Mouse (Mus musculus) common myeloid progenitor, adult 5-6 weeks (primary cell): ENCODE results near the gene Gm11569. TPM values are rescaled to one million over a fixed set of nuclear protein-coding genes. Genes with fewer than 3 reads are reported as not detected.
"Not testable (repeated sequence)": the region's sequence is repeated elsewhere in the genome, so short reads cannot be mapped to it uniquely, and the experiment has no call there.

Source experiments
- ATAC-seq: replicated peaks from 2 replicates; pipeline ENCODE4 v1.8.0; 2016; ENCODE audit warnings: low read depth, mild to moderate bottlenecking, moderate TSS enrichment, inconsistent platforms; ENCODE audit not compliant: poor library complexity, severe bottlenecking
- total RNA-seq: library from RNA; stranded (forward); fragments of 200-1000, 187-1606 nt; gene quantifications from 2 replicates; pipeline ENCODE4 v1.2.3, GENCODE M21; 2017

The Gm11569 gene
- total RNA-seq = not detected in 2 replicates

DNA sequence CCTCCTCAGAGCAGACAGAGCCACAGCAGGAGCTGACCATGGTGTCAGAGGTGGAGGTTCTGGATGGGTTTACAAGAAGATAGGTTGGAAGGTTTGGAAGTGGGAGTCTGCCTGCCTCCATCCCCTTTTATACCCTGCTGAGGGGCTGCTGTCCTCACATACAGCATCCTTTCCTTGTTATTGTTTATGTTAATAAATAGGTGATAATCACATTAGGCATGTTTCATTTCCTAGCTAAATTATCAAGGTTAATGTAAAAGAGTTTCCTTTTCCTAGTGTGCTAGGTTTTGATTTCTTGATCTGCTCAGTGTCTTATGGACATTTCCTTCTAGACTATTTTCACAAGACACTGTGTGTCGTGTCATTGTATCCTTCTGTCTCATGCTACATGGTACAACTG, at the start of gene Gm11569:
Gene Gm11569 (minus strand): TSS at position 101 of the 400 bp plus-strand sequence.
- not testable (repeated sequence) for ATAC-seq

DNA sequence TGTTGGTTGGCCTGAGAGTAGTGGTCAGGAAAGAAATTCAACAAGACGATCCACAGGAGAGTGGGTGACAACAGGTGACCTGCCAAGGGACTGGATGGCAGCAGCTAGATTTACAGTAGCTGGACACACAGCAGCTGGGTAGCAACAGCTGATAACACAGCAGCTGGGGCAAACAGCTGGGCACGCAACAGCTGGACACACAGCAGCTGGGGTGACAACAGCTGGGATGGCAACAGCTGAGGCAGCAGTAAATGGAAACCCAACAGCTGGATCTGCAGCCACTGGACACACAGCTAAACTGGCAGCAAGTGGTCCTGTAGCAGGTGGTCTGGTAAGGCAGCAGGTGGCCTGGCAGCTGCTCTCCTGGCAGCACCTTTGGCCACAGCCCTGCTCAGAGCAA, 48.0 kb upstream of the Gm11569 start:
- ATAC-seq = no peak

DNA sequence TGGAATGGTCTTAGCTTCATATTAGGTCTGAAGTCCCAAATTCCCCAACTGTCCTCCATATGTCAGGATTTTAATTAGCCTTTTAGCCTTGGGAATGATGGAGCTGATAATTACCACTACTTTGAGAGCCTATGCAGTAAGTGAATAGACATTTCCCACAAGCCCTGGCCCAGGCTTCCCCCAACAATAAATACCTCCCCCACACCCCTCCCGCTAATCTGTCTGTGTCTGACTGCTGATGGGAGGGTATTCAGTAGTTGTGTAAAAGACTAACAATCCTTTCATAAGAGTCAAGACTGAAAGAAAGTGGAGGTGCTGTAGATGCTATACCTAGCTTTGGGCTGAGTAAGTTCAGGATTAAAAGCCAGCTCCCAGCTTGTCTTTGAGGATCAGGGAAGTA, 43.5 kb upstream of the Gm11569 start:
- ATAC-seq = no peak

DNA sequence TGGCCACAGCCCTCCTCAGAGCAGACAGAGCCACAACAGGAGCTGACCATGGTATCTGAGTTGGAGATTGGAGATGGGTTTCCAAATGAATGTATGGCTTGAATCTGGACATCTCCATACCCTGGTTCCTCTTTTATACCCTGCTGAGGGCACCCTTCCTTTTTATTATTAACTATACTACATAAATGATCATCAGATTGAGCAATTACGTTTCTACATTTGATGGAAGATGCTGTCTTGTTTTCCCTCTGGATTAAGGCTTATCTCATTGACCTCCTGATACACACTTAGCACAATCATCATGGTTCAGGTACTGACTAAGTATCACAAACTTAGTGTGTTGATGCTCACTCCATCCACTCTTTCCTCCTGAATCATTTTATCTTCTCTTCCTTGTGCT, 39.2 kb upstream of the Gm11569 start, which contains the start of gene 2300003K06Rik:
Gene 2300003K06Rik (minus strand): TSS at position 101 of the 400 bp plus-strand sequence.
- no peak for ATAC-seq

DNA sequence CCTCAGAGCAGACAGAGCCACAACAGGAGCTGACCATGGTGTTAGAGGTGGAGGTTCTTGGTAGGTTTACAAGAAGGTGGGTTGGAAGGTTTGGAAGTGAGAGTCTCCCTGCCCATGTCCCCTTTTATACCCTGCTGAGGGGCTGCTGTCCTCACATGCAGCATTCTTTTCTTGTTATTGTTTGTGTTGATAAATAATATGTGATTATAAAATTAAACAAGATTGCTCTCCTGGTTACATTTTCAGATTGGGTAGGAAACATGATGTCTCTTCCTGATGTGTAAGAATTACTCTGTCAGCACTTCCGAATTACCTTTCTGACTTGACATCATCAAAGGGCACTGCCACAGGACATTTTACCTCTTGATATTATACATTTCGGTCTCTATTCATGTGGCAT, 16.8 kb upstream of the Gm11569 start, which contains the start of gene Gm11564:
Gene Gm11564 (minus strand): TSS at position 101 of the 400 bp plus-strand sequence.
- not testable (repeated sequence) for ATAC-seq

DNA sequence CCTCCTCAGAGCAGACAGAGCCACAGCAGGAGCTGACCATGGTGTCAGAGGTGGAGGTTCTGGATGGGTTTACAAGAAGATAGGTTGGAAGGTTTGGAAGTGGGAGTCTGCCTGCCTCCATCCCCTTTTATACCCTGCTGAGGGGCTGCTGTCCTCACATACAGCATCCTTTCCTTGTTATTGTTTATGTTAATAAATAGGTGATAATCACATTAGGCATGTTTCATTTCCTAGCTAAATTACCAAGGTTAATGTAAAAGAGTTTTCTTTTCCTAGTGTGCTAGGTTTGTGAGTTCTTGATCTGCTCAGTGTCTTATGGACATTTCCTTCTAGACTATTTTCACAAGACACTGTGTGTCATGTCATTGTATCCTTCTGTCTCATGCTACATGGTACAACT, 11.1 kb upstream of the Gm11569 start, which contains the start of gene Krtap4-13:
Gene Krtap4-13 (minus strand): TSS at position 101 of the 400 bp plus-strand sequence.
- not testable (repeated sequence) for ATAC-seq

DNA sequence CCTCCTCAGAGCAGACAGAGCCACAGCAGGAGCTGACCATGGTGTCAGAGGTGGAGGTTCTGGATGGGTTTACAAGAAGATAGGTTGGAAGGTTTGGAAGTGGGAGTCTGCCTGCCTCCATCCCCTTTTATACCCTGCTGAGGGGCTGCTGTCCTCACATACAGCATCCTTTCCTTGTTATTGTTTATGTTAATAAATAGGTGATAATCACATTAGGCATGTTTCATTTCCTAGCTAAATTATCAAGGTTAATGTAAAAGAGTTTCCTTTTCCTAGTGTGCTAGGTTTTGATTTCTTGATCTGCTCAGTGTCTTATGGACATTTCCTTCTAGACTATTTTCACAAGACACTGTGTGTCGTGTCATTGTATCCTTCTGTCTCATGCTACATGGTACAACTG, 5.6 kb upstream of the Gm11569 start, which contains the start of gene Gm11554:
Gene Gm11554 (minus strand): TSS at position 101 of the 400 bp plus-strand sequence.
- not testable (repeated sequence) for ATAC-seq

DNA sequence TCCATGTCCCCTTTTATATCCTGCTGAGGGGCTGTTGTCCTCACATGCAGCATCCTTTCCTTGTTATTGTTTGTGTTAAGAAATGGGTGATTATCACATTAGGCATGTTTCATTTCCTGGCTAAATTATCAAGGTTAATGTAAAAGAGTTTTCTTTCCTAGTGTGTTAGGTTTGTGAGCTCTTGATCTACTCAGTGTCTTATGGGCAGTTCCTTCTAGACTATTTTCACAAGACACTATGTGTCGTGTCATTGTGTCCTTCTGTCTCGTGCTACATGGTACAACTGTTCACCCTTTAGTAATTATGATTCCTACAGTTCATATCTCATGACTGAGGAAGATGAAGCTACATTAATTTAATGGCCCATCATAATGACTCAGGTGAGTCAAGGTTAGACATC, 5.4 kb downstream of the Gm11569 start, which contains the start of gene Gm11596:
Gene Gm11596 (minus strand): TSS at position 101 of the 400 bp plus-strand sequence.
- ATAC-seq = no peak

DNA sequence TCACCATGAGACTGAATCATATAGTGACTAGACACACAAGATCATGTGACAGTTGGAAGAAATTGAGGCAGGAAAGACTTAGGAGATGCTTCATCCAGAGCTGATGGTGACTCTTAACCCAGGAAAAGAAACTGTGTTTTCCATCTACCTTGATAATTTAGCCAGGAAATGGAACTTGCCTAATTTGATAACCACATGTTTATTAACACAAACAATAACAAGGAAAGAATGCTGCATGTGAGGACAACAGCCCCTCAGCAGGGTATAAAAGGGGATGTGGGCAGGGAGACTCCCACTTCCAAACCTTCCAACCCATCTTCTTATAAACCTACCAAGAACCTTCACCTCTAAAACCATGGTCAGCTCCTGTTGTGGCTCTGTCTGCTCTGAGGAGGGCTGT, 13.8 kb downstream of the Gm11569 start, which contains the start of gene Krtap4-9:
Gene Krtap4-9 (plus strand): TSS at position 301 of the 400 bp plus-strand sequence.
- not testable (repeated sequence) for ATAC-seq

DNA sequence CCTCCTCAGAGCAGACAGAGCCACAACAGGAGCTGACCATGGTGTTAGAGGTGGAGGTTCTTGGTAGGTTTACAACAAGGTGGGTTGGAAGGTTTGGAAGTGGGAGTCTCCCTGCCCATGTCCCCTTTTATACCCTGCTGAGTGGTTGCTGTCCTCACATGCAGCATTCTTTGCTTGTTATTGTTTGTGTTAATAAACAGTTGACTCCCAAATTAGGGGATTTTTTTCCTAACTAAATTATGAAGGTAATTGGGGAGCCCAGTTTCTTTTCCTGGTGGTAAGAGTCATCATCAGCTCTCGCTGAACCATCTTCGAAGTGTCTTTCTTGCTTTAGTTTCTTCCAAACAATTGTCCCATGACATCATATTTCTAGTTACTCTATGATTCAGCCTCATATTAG, 18.1 kb downstream of the Gm11569 start, which contains the start of gene Krtap4-8:
Gene Krtap4-8 (minus strand): TSS at position 101 of the 400 bp plus-strand sequence.
- no peak for ATAC-seq

DNA sequence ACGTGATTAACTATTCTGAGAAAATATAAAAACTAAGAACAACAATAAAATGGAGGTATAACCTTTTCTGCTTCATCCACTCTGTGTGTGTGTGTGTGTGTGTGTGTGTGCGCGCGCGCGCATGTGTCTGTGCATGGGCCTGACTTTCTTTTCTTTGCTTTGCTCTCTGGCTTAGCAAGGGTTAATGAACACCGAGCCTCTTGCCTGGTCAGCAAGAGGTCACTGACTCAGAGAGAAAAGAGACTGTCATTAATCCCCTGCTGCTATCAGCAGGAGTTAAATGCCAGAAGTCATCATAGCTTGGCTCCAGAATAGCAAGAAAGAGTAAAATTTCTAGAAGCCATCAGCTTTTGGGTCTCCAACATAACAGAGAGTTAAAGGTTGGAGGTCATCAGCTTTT, 20.3 kb downstream of the Gm11569 start:
- no peak for ATAC-seq

DNA sequence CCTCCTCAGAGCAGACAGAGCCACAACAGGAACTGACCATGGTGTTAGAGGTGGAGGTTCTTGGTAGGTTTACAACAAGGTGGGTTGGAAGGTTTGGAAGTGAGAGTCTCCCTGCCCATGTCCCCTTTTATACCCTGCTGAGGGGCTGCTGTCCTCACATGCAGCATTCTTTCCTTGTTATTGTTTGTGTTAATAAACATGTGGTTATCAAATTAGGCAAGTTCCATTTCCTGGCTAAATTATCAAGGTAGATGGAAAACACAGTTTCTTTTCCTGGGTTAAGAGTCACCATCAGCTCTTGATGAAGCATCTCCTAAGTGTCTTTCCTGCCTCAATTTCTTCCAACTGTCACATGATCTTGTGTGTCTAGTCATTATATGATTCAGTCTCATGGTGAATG, 25.9 kb downstream of the Gm11569 start, which contains the start of gene Gm11595:
Gene Gm11595 (minus strand): TSS at position 101 of the 400 bp plus-strand sequence.
- not testable (repeated sequence) for ATAC-seq

DNA sequence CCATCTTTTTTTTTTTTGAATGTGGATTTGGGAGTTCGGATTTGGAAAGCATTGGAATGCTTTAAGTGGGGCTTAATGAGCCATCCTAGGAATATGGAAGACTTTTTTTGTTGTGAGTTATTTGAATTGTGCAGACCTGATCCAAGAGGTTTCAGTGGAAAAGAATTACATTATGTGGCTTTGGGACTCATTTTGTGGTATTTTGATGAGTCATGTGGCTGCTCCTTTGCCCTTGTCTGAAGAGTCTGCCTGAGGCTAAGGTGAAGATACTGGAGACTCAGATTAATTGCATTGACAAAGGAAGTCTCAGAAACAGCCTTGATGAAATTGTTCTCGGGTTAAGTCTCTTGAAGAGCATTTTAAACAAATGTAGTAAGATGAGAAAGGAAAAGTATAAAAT, 30.3 kb downstream of the Gm11569 start:
- no peak for ATAC-seq

DNA sequence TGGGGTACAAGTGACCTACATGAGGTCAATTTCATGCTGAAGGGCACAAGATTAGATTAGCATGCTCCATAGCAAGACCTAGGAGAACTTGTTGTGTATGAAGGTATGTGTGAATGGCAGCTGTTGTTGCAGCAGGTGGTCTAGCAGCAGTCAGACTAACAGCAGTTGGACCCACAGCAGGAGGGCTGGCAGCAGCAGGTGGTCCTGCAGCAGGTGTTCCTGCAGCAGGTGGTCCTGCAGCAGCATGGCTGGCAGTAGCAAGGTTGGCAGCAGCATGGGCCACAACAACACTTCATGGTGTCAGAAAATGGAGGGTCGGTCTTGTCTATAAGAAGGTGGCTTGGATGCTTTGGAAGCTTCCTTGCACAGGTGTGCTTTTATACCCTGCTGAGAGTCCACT, 39.9 kb downstream of the Gm11569 start:
- no peak for ATAC-seq

Other genes with a start within 250 kb of the Gm11569 start
- not detected in 2 replicates for gene Krtap3-3, start 248.1 kb downstream of the Gm11569 start, total RNA-seq
- gene Krtap3-2, start 242.1 kb downstream of the Gm11569 start, total RNA-seq = not detected in 2 replicates
- not detected in 2 replicates for gene Gm11939, start 239.5 kb downstream of the Gm11569 start, total RNA-seq
- not detected in 2 replicates for gene Krtap3-1, start 232.3 kb downstream of the Gm11569 start, total RNA-seq
- gene Krtap1-5, start 217.9 kb downstream of the Gm11569 start, total RNA-seq = not detected in 2 replicates
- gene Krtap1-4, start 215.3 kb downstream of the Gm11569 start, total RNA-seq = not detected in 2 replicates
- gene Krtap1-3, start 207.6 kb downstream of the Gm11569 start, total RNA-seq = not detected in 2 replicates
- not detected in 2 replicates for gene Krtap9-3, start 200.8 kb downstream of the Gm11569 start, total RNA-seq
- not detected in 2 replicates for gene Gm11938, start 195.6 kb downstream of the Gm11569 start, total RNA-seq
- not detected in 2 replicates for gene Gm11937, start 188.7 kb downstream of the Gm11569 start, total RNA-seq
- gene Krtap2-4, start 184.1 kb downstream of the Gm11569 start, total RNA-seq = not detected in 2 replicates
- gene Gm11562, start 178.5 kb downstream of the Gm11569 start, total RNA-seq = not detected in 2 replicates
- not detected in 2 replicates for gene Krtap4-1, start 170.7 kb downstream of the Gm11569 start, total RNA-seq
- not detected in 2 replicates for gene Krtap4-2, start 163.8 kb downstream of the Gm11569 start, total RNA-seq
- not detected in 2 replicates for gene Krtap4-7, start 154.8 kb downstream of the Gm11569 start, total RNA-seq
- not detected in 2 replicates for gene Gm11555, start 148.7 kb downstream of the Gm11569 start, total RNA-seq
- not detected in 2 replicates for gene Gm11563, start 140.0 kb downstream of the Gm11569 start, total RNA-seq
- not detected in 2 replicates for gene Krtap4-6, start 133.0 kb downstream of the Gm11569 start, total RNA-seq
- gene Gm14190, start 108.2 kb downstream of the Gm11569 start, total RNA-seq = not detected in 2 replicates
- not detected in 2 replicates for gene Gm14180, start 64.6 kb downstream of the Gm11569 start, total RNA-seq
- not detected in 2 replicates for gene Gm11595, start 26.0 kb downstream of the Gm11569 start, total RNA-seq
- not detected in 2 replicates for gene Krtap4-8, start 18.2 kb downstream of the Gm11569 start, total RNA-seq
- not detected in 2 replicates for gene Krtap4-9, start 13.7 kb downstream of the Gm11569 start, total RNA-seq
- not detected in 2 replicates for gene Gm11596, start 5.5 kb downstream of the Gm11569 start, total RNA-seq
- gene Gm11554, start 5.5 kb upstream of the Gm11569 start, total RNA-seq = not detected in 2 replicates
- gene Krtap4-13, start 11.0 kb upstream of the Gm11569 start, total RNA-seq = not detected in 2 replicates
- gene Gm11564, start 16.7 kb upstream of the Gm11569 start, total RNA-seq = not detected in 2 replicates
- gene 2300003K06Rik, start 39.1 kb upstream of the Gm11569 start, total RNA-seq = not detected in 2 replicates
- gene Krtap4-16, start 52.7 kb upstream of the Gm11569 start, total RNA-seq = not detected in 2 replicates
- gene Gm11568, start 59.0 kb upstream of the Gm11569 start, total RNA-seq = not detected in 2 replicates
- gene Gm11559, start 65.5 kb upstream of the Gm11569 start, total RNA-seq = not detected in 2 replicates
- gene Krtap9-1, start 74.5 kb upstream of the Gm11569 start, total RNA-seq = not detected in 2 replicates
- not detected in 2 replicates for gene Gm11567, start 80.3 kb upstream of the Gm11569 start, total RNA-seq
- not detected in 2 replicates for gene Krtap31-1, start 109.0 kb upstream of the Gm11569 start, total RNA-seq
- gene Gm11565, start 115.8 kb upstream of the Gm11569 start, total RNA-seq = not detected in 2 replicates
- not detected in 2 replicates for gene Krtap31-2, start 137.4 kb upstream of the Gm11569 start, total RNA-seq
- gene Krtap9-5, start 149.5 kb upstream of the Gm11569 start, total RNA-seq = not detected in 2 replicates
- not detected in 2 replicates for gene Krtap29-1, start 180.1 kb upstream of the Gm11569 start, total RNA-seq
- gene Krtap16-1, start 187.7 kb upstream of the Gm11569 start, total RNA-seq = not detected in 2 replicates
- gene Krtap17-1, start 195.1 kb upstream of the Gm11569 start, total RNA-seq = not detected in 2 replicates
- gene Krt33a, start 217.3 kb upstream of the Gm11569 start, total RNA-seq = not detected in 2 replicates
- gene Krt33b, start 230.9 kb upstream of the Gm11569 start, total RNA-seq = not detected in 2 replicates
- not detected in 2 replicates for gene Krt34, start 242.6 kb upstream of the Gm11569 start, total RNA-seq